Mouse (Mus musculus): Measurements from ENCODE around the gene Arid4a. TPM values are rescaled to one million over a fixed set of nuclear protein-coding genes. Genes with fewer than 3 reads are reported as not detected.
A peak's percentile ranks its signal among the peaks of the same experiment; 100 is the strongest.
"Not testable (repeated sequence)": the region's sequence is repeated elsewhere in the genome, so short reads cannot be mapped to it uniquely, and the experiment has no call there.

The Arid4a gene
- polyA plus RNA-seq, 1 experiment from 2014 or later: 39.1 TPM

DNA sequence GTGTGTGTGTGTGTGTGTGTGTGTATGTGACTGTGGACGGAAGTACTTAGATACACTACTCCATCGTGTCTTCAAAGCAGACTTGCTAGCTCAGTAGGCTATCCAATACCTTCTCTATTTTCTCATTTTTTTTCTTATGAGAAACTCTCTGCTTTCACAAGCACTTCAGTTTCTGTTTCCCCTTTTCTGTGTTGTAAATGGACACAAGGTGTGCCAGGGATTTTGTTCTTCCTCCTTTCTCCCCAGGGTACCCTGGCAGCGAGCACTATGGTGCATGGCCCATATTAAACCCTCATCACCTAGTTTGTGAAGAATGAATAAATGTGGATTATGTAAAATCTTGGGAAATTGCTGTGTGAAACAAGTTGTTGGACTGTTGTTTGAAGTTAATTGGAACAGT, 39.7 kb downstream of the Arid4a start:
- ATAC-seq (ENCODE audit: low FRiP score) (no peak), DNase-seq (ENCODE audit: low spot score) (no peak)
- Histone ChIP-seq H3K9me3 (ENCODE audit: control insufficient read depth, low read length) (no peaks in the 10 kb centered on the region), H3K4me2 (replicated peaks) (no peak overlapping the region), H3K9ac (no peak overlapping the region), H3K36me3 (replicated peaks; ENCODE audit: control insufficient read depth, insufficient read depth) (peaks cover 12% of the 10 kb centered on the region; the same call in 1 of the 2 replicates), H3K4me1 (replicated peaks; ENCODE audit: control insufficient read depth, insufficient read depth, low read length) (peaks cover 4% of the 10 kb centered on the region), H3K27me3 (ENCODE audit: control insufficient read depth, insufficient read depth, low read length) (no peaks in the 10 kb centered on the region), H3K4me3 (replicated peaks; ENCODE audit: low read length) (no peak overlapping the region), H3K27ac (no peak overlapping the region)
- 93% methylated on average over 3 of the region's 3 CpGs for WGBS

DNA sequence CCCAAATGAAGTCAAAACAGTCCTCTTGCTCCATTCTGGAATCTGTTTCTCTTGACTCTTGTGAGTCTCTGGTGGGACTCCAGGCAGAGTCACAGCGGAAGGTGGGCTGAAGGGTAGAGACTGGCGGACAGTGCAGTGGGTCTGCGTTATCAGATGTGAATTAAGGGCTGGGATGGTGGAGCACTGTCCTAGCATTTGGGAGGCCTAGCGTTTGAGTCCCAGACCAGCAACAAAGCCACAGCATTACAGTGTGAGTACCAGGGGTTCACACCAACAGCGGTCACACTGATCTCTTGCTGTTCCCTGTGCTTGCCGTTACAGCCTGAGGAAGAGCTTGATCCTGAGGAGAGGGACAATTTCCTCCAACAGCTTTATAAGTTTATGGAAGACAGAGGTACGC, 44.0 kb downstream of the Arid4a start:
- ATAC-seq (ENCODE audit: low FRiP score): no peak

DNA sequence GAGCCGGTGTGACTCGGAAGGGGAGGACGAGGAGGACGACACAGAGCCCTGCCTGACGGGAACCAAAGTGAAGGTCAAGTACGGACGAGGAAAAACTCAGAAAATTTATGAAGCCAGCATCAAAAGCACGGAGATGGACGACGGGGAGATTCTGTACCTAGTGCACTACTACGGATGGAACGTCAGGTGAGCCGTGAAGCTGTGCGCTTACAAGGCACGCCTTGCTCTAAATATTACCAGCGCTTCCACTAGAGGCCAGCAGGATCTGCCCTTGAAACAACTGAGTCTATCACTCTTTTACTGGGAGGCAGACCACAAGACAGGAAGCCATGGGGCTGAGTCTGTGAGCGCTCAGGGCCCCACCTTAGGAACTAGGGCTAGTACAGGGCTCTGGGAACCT, 54.1 kb downstream of the Arid4a start:
- Histone ChIP-seq H3K4me1 (replicated peaks; ENCODE audit: control insufficient read depth, insufficient read depth, low read length) (no peaks in the 10 kb centered on the region), H3K4me3 (replicated peaks; ENCODE audit: low read length) (no peak overlapping the region), H3K9ac (no peak overlapping the region), H3K4me2 (replicated peaks) (no peak overlapping the region), H3K27ac (no peak overlapping the region), H3K36me3 (replicated peaks; ENCODE audit: control insufficient read depth, insufficient read depth) (peaks cover 91% of the 10 kb centered on the region), H3K9me3 (ENCODE audit: control insufficient read depth, low read length) (no peaks in the 10 kb centered on the region), H3K27me3 (ENCODE audit: control insufficient read depth, insufficient read depth, low read length) (no peaks in the 10 kb centered on the region)
- 97% methylated on average over 17 of the region's 17 CpGs for WGBS
- DNase-seq (ENCODE audit: low spot score) (no peak), ATAC-seq (ENCODE audit: low FRiP score) (no peak)

More for the DNA sequence above, 44.0 kb downstream of the Arid4a start:
- 97% methylated on average over 7 of the region's 7 CpGs for WGBS
- Histone ChIP-seq H3K27me3 (ENCODE audit: control insufficient read depth, insufficient read depth, low read length) (no peaks in the 10 kb centered on the region), H3K4me3 (replicated peaks; ENCODE audit: low read length) (no peak overlapping the region), H3K9ac (no peak overlapping the region), H3K36me3 (replicated peaks; ENCODE audit: control insufficient read depth, insufficient read depth) (peaks cover 44% of the 10 kb centered on the region), H3K4me1 (replicated peaks; ENCODE audit: control insufficient read depth, insufficient read depth, low read length) (no peaks in the 10 kb centered on the region), H3K4me2 (replicated peaks) (no peak overlapping the region), H3K27ac (no peak overlapping the region), H3K9me3 (ENCODE audit: control insufficient read depth, low read length) (no peaks in the 10 kb centered on the region)
- no peak for DNase-seq (ENCODE audit: low spot score)

DNA sequence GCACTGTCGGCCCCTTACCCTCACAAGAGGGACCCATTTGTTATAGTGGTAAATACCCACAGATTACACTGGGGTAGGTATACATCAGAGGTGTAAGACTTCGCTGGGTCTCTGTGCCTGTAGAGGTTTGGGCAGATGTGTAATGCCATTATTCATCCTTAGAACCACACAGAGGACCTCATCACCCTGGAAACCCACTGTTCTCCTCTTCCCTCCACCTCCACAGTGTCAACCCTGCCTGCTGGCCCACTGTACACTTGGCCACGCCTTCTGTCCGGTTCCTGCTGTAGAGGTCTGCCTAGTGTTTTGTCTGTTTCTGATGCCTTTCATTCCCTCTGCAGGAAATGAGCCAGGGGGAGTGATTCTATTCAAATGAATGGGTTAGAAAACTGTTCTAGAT, 56.3 kb downstream of the Arid4a start:
- Histone ChIP-seq H3K27ac (no peak overlapping the region), H3K36me3 (replicated peaks; ENCODE audit: control insufficient read depth, insufficient read depth) (peaks cover 94% of the 10 kb centered on the region), H3K9ac (no peak overlapping the region), H3K4me2 (replicated peaks) (no peak overlapping the region), H3K4me1 (replicated peaks; ENCODE audit: control insufficient read depth, insufficient read depth, low read length) (no peaks in the 10 kb centered on the region), H3K4me3 (replicated peaks; ENCODE audit: low read length) (no peak overlapping the region), H3K27me3 (ENCODE audit: control insufficient read depth, insufficient read depth, low read length) (no peaks in the 10 kb centered on the region), H3K9me3 (ENCODE audit: control insufficient read depth, low read length) (no peaks in the 10 kb centered on the region)
- ATAC-seq (ENCODE audit: low FRiP score) (no peak), DNase-seq (ENCODE audit: low spot score) (no peak)
- 85% methylated on average over 4 of the region's 4 CpGs for WGBS

DNA sequence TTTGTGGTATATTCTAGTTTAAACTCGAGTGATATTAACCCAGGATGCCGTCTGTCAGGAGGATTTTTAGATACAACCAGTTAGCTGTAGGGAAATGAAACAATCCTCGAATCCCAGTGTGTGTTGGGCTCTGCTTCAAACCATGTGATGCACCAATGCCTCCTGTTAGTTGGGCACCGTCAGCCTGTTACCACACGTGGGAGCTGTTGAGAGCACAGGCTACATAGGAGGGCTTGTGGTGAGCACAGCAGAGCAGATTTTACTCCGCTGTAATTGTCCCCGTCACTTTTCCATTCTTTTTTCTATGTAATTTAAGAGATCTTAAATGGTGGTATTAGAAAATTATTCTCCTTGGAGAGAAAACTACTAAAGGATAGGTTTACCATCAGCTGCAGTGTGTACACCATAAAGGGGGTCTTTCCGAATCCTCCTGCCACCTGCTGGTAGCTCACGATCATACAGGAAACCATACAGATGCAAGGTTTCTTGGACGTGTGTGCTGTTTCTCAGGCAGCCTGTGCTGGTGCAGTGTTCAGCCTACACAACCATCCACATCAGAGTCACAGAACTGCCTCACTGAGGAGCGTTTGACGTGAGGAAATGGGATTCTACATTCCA, 57.4 kb downstream of the Arid4a start:
- Histone ChIP-seq H3K9me3 (ENCODE audit: control insufficient read depth, low read length) (no peaks in the 10 kb centered on the region), H3K4me2 (replicated peaks) (no peak overlapping the region), H3K4me3 (replicated peaks; ENCODE audit: low read length) (no peak overlapping the region), H3K36me3 (replicated peaks; ENCODE audit: control insufficient read depth, insufficient read depth) (peaks cover 83% of the 10 kb centered on the region), H3K4me1 (replicated peaks; ENCODE audit: control insufficient read depth, insufficient read depth, low read length) (no peaks in the 10 kb centered on the region), H3K27ac (no peak overlapping the region), H3K9ac (no peak overlapping the region), H3K27me3 (ENCODE audit: control insufficient read depth, insufficient read depth, low read length) (no peaks in the 10 kb centered on the region)
- no peak for ATAC-seq (ENCODE audit: low FRiP score)
- peak; percentile 47 for DNase-seq (ENCODE audit: low spot score)
- 62% methylated on average over 12 of the region's 12 CpGs for WGBS

DNA sequence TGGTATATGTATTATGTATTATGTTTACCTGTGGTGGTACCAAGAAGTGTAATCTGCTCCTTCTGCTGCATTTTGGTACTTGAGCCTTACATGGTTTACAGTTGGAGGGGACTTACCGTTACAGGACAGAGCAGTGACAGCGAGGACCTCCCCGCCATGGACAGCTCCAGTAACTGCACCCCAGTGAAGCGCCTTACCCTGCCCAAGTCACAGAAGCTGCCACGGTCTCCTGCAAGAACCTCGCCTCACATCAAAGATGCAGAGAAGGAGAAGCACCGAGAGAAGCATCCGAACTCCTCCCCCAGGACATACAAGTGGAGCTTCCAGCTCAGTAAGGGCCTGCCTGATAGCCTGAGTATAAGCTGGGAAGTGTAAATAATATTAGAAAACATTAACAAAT, 70.5 kb downstream of the Arid4a start:
- Histone ChIP-seq H3K27me3 (ENCODE audit: control insufficient read depth, insufficient read depth, low read length) (no peaks in the 10 kb centered on the region), H3K4me2 (replicated peaks) (no peak overlapping the region), H3K9me3 (ENCODE audit: control insufficient read depth, low read length) (no peaks in the 10 kb centered on the region), H3K36me3 (replicated peaks; ENCODE audit: control insufficient read depth, insufficient read depth) (peaks cover 31% of the 10 kb centered on the region), H3K27ac (no peak overlapping the region), H3K9ac (no peak overlapping the region), H3K4me1 (replicated peaks; ENCODE audit: control insufficient read depth, insufficient read depth, low read length) (no peaks in the 10 kb centered on the region), H3K4me3 (replicated peaks; ENCODE audit: low read length) (no peak overlapping the region)
- ATAC-seq (ENCODE audit: low FRiP score) (no peak), DNase-seq (ENCODE audit: low spot score) (no peak)
- WGBS: 91% methylated on average over 8 of the region's 8 CpGs

DNA sequence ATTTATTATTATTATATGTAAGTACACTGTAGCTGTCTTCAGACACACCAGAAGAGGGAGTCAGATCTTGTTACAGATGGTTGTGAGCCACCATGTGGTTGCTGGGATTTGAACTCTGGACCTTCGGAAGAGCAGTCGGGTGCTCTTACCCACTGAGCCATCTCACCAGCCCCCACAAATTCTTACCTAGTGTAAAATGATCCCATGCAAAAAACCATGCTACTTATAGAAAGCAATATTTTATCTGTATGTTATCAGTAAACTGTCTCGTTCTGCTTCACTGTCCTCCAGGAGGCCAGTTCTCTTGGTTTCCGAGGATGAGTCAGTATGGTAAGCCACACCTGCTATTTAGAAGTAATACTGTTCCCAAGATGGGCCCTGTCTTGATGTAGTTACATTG, 88.5 kb downstream of the Arid4a start:
- H3K4me2 ChIP-seq (replicated peaks); H3K27ac ChIP-seq; H3K4me3 ChIP-seq (replicated peaks; ENCODE audit: low read length); DNase-seq (ENCODE audit: low spot score); H3K4me1 ChIP-seq (replicated peaks; ENCODE audit: control insufficient read depth, insufficient read depth, low read length); H3K36me3 ChIP-seq (replicated peaks; ENCODE audit: control insufficient read depth, insufficient read depth); H3K27me3 ChIP-seq (ENCODE audit: control insufficient read depth, insufficient read depth, low read length); H3K9ac ChIP-seq; ATAC-seq (ENCODE audit: low FRiP score); H3K9me3 ChIP-seq (ENCODE audit: control insufficient read depth, low read length): not testable (repeated sequence)
- WGBS: 94% methylated on average over 4 of the region's 4 CpGs

DNA sequence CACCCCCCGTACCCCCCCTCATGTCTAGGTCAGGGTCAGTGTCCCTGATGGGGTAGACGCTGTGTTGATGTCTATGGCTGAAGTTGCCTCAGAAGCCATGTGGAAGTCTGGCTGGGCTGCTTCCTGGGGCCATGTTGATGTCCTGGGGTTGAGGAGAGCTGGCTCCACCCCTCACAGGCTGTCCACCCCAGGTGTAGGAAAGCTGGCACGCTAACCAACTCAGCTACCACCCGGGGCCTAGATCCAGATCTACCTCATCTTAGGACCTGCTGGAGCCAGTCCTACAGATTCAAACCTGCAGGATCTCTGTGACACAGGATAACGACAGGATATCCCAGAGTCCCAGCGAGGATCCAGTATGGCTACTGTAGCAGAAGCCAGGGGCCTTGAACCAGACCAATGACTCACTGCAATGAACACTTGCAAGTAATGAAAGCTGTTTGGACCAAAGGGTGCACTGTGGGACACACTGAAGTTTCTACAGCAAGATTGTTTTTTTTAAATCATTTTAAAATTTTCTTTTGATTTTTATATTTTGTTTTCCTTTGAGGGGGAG, 91.5 kb downstream of the Arid4a start:
- H3K36me3 ChIP-seq (replicated peaks; ENCODE audit: control insufficient read depth, insufficient read depth): no peaks in the 10 kb centered on the region
- H3K27me3 ChIP-seq (ENCODE audit: control insufficient read depth, insufficient read depth, low read length): 0 out of 2 replicates have a peak, but pooled peaks cover 6% of the 10 kb centered on the region
- no peak for ATAC-seq (ENCODE audit: low FRiP score)
- no peak overlapping the region for H3K4me2 ChIP-seq (replicated peaks)
- no peak overlapping the region for H3K4me3 ChIP-seq (replicated peaks; ENCODE audit: low read length)
- DNase-seq (ENCODE audit: low spot score): no peak
- H3K27ac ChIP-seq: no peak overlapping the region
- H3K9ac ChIP-seq: no peak overlapping the region
- H3K9me3 ChIP-seq (ENCODE audit: control insufficient read depth, low read length): no peaks in the 10 kb centered on the region
- 93% methylated on average over 6 of the region's 6 CpGs for WGBS
- 0 out of 2 replicates have a peak, but pooled peaks cover 3% of the 10 kb centered on the region for H3K4me1 ChIP-seq (replicated peaks; ENCODE audit: control insufficient read depth, insufficient read depth, low read length)

DNA sequence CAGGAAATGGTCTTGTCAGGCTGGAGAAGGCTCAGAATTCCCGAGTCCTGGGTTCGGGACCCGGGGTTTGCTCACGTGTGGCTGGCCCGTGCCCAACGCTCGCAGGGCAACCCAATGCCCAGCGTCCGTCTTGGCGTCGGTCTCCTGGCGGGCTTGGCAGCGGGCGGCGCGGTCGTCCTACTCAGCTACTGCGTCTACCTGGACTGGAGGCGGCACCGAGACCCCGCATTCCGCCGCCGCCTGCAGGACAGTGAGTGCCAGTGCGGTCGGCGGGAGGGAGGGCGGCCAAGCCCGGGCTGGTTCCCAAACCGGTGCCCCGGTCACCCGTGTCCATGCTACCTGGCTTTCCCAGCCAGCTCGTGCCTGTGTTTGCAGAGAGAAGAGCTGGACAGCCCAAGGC, 95.5 kb downstream of the Arid4a start, which contains the start of gene Tomm20l:
Gene Tomm20l, plus strand, starts transcription at position 98 of the 400 bp plus-strand sequence.
- no peak for DNase-seq (ENCODE audit: low spot score)

More for the DNA sequence above, 95.5 kb downstream of the Arid4a start, which contains the start of gene Tomm20l:
- WGBS: 9% methylated on average over 33 of the region's 33 CpGs
- Histone ChIP-seq H3K4me1 (replicated peaks; ENCODE audit: control insufficient read depth, insufficient read depth, low read length) (peaks cover 12% of the 10 kb centered on the region), H3K9ac (peak within 1 kb of the TSS; percentile 34; the same call in 1 of the 2 replicates), H3K4me2 (replicated peaks) (peak within 1 kb of the TSS; percentile 44), H3K4me3 (replicated peaks; ENCODE audit: low read length) (0 out of 2 replicates have a peak within 1 kb of the TSS, but pooled peaks have one; percentile 12), H3K27ac (no peak within 1 kb of the TSS), H3K36me3 (replicated peaks; ENCODE audit: control insufficient read depth, insufficient read depth) (no peaks in the 10 kb centered on the region), H3K27me3 (ENCODE audit: control insufficient read depth, insufficient read depth, low read length) (0 out of 2 replicates have a peak, but pooled peaks cover 6% of the 10 kb centered on the region), H3K9me3 (ENCODE audit: control insufficient read depth, low read length) (no peaks in the 10 kb centered on the region)
- no peak for ATAC-seq (ENCODE audit: low FRiP score)

Measured in hindbrain, embryonic 14.5 days (tissue).